Mouse (Mus musculus) cortical plate, adult 2 months (tissue): ENCODE measurements around the gene Syt15.

ENCODE experiments used
- CTCF ChIP-seq: fragments of 200-500 bp; IDR thresholded peaks from 2 replicates; pipeline ENCODE4 v1.5.1; 2011; ENCODE audit warnings: mild to moderate bottlenecking, control low read depth, low read length; ENCODE audit not compliant: insufficient read depth; ENCODE audit errors: extremely low read depth
- POLR2A ChIP-seq: fragments of 200-500 bp; IDR thresholded peaks from 2 replicates; pipeline ENCODE4 v1.6.1; 2011; ENCODE audit warnings: mild to moderate bottlenecking, low read length, control low read depth; ENCODE audit not compliant: insufficient read depth; ENCODE audit errors: extremely low read depth

- TF ChIP-seq CTCF = no peak
- no peak for TF ChIP-seq POLR2A
These were observed 1.0 kb downstream of the Syt15 start for GRCm38 (mm10) chr14:34220426-34220825.
